Comparison of ENCODE assay signal across 20 mouse cellular contexts in the genomic region with DNA sequence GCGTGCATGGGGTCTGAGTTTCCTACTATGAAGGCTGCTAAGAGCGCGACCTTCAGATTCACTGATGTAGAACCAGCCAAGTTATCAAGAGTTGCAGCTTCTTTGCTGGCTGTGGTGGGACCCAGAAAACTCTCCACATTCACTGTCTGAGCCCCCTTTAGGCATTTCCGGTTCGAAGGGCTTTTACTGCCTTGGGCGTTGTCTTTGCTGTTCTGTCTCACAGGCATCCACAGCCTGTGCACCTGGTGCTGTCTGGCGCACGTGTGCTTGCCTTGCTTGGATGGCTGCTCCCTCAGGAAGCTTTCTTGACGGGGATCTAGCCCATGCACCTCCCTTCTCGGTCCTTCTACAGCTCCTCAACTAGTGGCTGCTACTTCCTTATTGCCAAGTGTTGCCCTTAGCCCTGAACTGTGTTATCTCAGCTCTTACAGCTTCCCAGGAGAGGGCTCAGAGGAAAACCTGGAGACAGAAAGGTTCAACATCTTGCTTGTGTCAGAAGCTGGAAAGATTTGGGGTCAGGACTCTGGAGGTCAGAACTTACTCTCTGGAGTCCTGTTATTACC.
DNase-seq lines count a peak whose midpoint lies in the region; ATAC-seq and TF ChIP-seq lines count a peak whose summit lies in the region.
"Had no signal": no experiment of that assay in that cellular context is flagged by ENCODE, and none has a peak within 500 bp of the region (broad histone marks: within the 10 kb centered on the region; RNA-seq: fewer than 3 reads in every experiment).

No protein-coding gene starts in this region.

- H3K9ac ChIP-seq in liver, postnatal 0 days (replicated peaks), result no peak overlapping the region
- no peak overlapping the region for H3K9ac ChIP-seq in liver, embryonic 12.5 days
- H3K9ac ChIP-seq in intestine, embryonic 14.5 days (ENCODE audit: low read length), result no peak overlapping the region
- H3K9ac ChIP-seq in hindbrain, embryonic 12.5 days, result no peak overlapping the region
- H3K9ac ChIP-seq in forebrain, embryonic 12.5 days, result no peak overlapping the region
- H3K9ac ChIP-seq: limb, embryonic 13.5 days; liver, embryonic 15.5 days had no signal

- WGBS in liver, postnatal 0 days (ENCODE audit: insufficient replicate concordance), result 63% methylated on average over 10 of the region's 10 CpGs
- 61% methylated on average over 10 of the region's 10 CpGs for WGBS in liver, embryonic 12.5 days (ENCODE audit: insufficient replicate concordance)
- WGBS in intestine, embryonic 14.5 days, result 66% methylated on average over 10 of the region's 10 CpGs
- 81% methylated on average over 10 of the region's 10 CpGs for WGBS in hindbrain, embryonic 12.5 days
- WGBS in forebrain, embryonic 12.5 days, result 84% methylated on average over 10 of the region's 10 CpGs

- peak; percentile 19 for DNase-seq in liver, postnatal 0 days
- DNase-seq in intestine, embryonic 14.5 days (ENCODE audit: low spot score), result no peak
- DNase-seq in thymus, adult 18-20 months, result peak; percentile 45 to 70
- no peak for DNase-seq in spleen, postnatal 4 days (ENCODE audit: low spot score in 2 of 2)
- DNase-seq: adrenal gland, postnatal 10 days; cerebellum, adult 11 months; cerebellum, postnatal 25 days; kidney, postnatal 36 days; layer of hippocampus, adult 9-11 months; retina, postnatal 1 day; right cerebral cortex, postnatal 4 days had no signal

- ATAC-seq in liver, postnatal 0 days, result peak; percentile 40
- no peak for ATAC-seq in liver, embryonic 12.5 days
- peak; percentile 73 for ATAC-seq in intestine, embryonic 14.5 days (replicated peaks; ENCODE audit: low FRiP score, low TSS enrichment, low read depth)
- ATAC-seq in hindbrain, embryonic 12.5 days (ENCODE audit: low FRiP score), result no peak
- ATAC-seq in forebrain, embryonic 12.5 days (ENCODE audit: low FRiP score), result no peak
- ATAC-seq: forebrain, embryonic 14.5 days; inflammation-experienced regulatory T-cells, adult 6 months had no signal

- TF ChIP-seq CTCF in liver, postnatal 0 days (IDR thresholded peaks at IDR 0.05; ENCODE audit: low read depth), result no peak

- no peaks in the 10 kb centered on the region for H3K36me3 ChIP-seq in liver, postnatal 0 days (replicated peaks; ENCODE audit: insufficient read depth, low read length)
- H3K36me3 ChIP-seq in liver, embryonic 12.5 days, result no peaks in the 10 kb centered on the region
- no peaks in the 10 kb centered on the region for H3K36me3 ChIP-seq in intestine, embryonic 14.5 days (ENCODE audit: control insufficient read depth, insufficient read depth, low read length)
- no peaks in the 10 kb centered on the region for H3K36me3 ChIP-seq in hindbrain, embryonic 12.5 days
- no peaks in the 10 kb centered on the region for H3K36me3 ChIP-seq in forebrain, embryonic 12.5 days (replicated peaks)
- H3K36me3 ChIP-seq: embryonic facial prominence, embryonic 10.5 days; limb, embryonic 13.5 days; liver, embryonic 15.5 days had no signal

- H3K9me3 ChIP-seq in liver, postnatal 0 days (ENCODE audit: low read length), result no peaks in the 10 kb centered on the region
- no peaks in the 10 kb centered on the region for H3K9me3 ChIP-seq in liver, embryonic 12.5 days (replicated peaks)
- H3K9me3 ChIP-seq in intestine, embryonic 14.5 days (ENCODE audit: control insufficient read depth, low read length), result no peaks in the 10 kb centered on the region
- H3K9me3 ChIP-seq in hindbrain, embryonic 12.5 days (replicated peaks), result no peaks in the 10 kb centered on the region
- H3K9me3 ChIP-seq in forebrain, embryonic 12.5 days, result 0 out of 2 replicates have a peak, but pooled peaks cover under 1% of the 10 kb centered on the region
- H3K9me3 ChIP-seq: embryonic facial prominence, embryonic 10.5 days; limb, embryonic 13.5 days; liver, embryonic 15.5 days had no signal

- H3K27me3 ChIP-seq in liver, postnatal 0 days (ENCODE audit: insufficient read depth, low read length), result no peaks in the 10 kb centered on the region
- H3K27me3 ChIP-seq in liver, embryonic 12.5 days (replicated peaks), result no peaks in the 10 kb centered on the region; the same call in 1 of the 2 replicates
- H3K27me3 ChIP-seq in intestine, embryonic 14.5 days (replicated peaks; ENCODE audit: control insufficient read depth, insufficient read depth, low read length), result no peaks in the 10 kb centered on the region
- peaks cover 22% of the 10 kb centered on the region for H3K27me3 ChIP-seq in hindbrain, embryonic 12.5 days
- peaks cover 9% of the 10 kb centered on the region for H3K27me3 ChIP-seq in forebrain, embryonic 12.5 days
- H3K27me3 ChIP-seq: liver, embryonic 15.5 days had no signal

- peak overlapping the region; percentile 61 for H3K27ac ChIP-seq in liver, postnatal 0 days (ENCODE audit: low read depth)
- H3K27ac ChIP-seq in liver, embryonic 12.5 days, result no peak overlapping the region
- H3K27ac ChIP-seq in intestine, embryonic 14.5 days (ENCODE audit: low read depth), result no peak overlapping the region
- no peak overlapping the region for H3K27ac ChIP-seq in hindbrain, embryonic 12.5 days
- H3K27ac ChIP-seq in forebrain, embryonic 12.5 days, result no peak overlapping the region
- H3K27ac ChIP-seq: embryonic facial prominence, embryonic 10.5 days; limb, embryonic 13.5 days; liver, embryonic 15.5 days had no signal

- no peak overlapping the region for H3K4me2 ChIP-seq in liver, postnatal 0 days (ENCODE audit: low read depth, low read length)
- no peak overlapping the region for H3K4me2 ChIP-seq in liver, embryonic 12.5 days
- no peak overlapping the region for H3K4me2 ChIP-seq in intestine, embryonic 14.5 days (ENCODE audit: low read length)
- H3K4me2 ChIP-seq in hindbrain, embryonic 12.5 days (replicated peaks), result no peak overlapping the region
- no peak overlapping the region for H3K4me2 ChIP-seq in forebrain, embryonic 12.5 days
- H3K4me2 ChIP-seq: limb, embryonic 13.5 days; liver, embryonic 15.5 days; midbrain, embryonic 11.5 days had no signal

- H3K4me3 ChIP-seq in liver, postnatal 0 days (ENCODE audit: low read depth, low read length), result no peak overlapping the region
- H3K4me3 ChIP-seq in liver, embryonic 12.5 days, result no peak overlapping the region
- H3K4me3 ChIP-seq in intestine, embryonic 14.5 days (ENCODE audit: low read depth, low read length), result no peak overlapping the region
- H3K4me3 ChIP-seq in hindbrain, embryonic 12.5 days, result no peak overlapping the region
- no peak overlapping the region for H3K4me3 ChIP-seq in forebrain, embryonic 12.5 days (replicated peaks)
- H3K4me3 ChIP-seq: embryonic facial prominence, embryonic 10.5 days; limb, embryonic 13.5 days; liver, embryonic 15.5 days had no signal

- H3K4me1 ChIP-seq in liver, postnatal 0 days (ENCODE audit: insufficient read depth), result no peaks in the 10 kb centered on the region
- H3K4me1 ChIP-seq in liver, embryonic 12.5 days, result no peaks in the 10 kb centered on the region
- H3K4me1 ChIP-seq in intestine, embryonic 14.5 days (replicated peaks; ENCODE audit: control insufficient read depth, insufficient read depth, low read length), result no peaks in the 10 kb centered on the region
- H3K4me1 ChIP-seq in hindbrain, embryonic 12.5 days, result peaks cover 6% of the 10 kb centered on the region; the same call in 1 of the 2 replicates
- H3K4me1 ChIP-seq in forebrain, embryonic 12.5 days, result 0 out of 2 replicates have a peak, but pooled peaks cover 8% of the 10 kb centered on the region
- H3K4me1 ChIP-seq: liver, embryonic 15.5 days had no signal

- no peak for TF ChIP-seq EP300 in liver, postnatal 0 days (IDR thresholded peaks at IDR 0.05; ENCODE audit: low read depth)

Comparison
In these comparisons a context has a peak if more than half of its experiments do, and no peak if none do; other contexts are left out.
1. ATAC-seq: peak in liver, postnatal 0 days (single experiment) and intestine, embryonic 14.5 days (single experiment); none in liver, embryonic 12.5 days (single experiment), hindbrain, embryonic 12.5 days (single experiment) and forebrain, embryonic 12.5 days (single experiment).
2. DNase-seq: peak in liver, postnatal 0 days (single experiment) and thymus, adult 18-20 months (2 of 2); none in intestine, embryonic 14.5 days (single experiment) and spleen, postnatal 4 days (0 of 2).